Mouse (Mus musculus) ZHBTc4 (cell line): ENCODE data around the gene 1600014C10Rik.

Experiments used
- DNase-seq: peaks from one replicate; pipeline ENCODE4 v3.0.0-alpha.2; 2011; ENCODE audit warnings: low read depth, low spot score

1600014C10Rik gene

DNA sequence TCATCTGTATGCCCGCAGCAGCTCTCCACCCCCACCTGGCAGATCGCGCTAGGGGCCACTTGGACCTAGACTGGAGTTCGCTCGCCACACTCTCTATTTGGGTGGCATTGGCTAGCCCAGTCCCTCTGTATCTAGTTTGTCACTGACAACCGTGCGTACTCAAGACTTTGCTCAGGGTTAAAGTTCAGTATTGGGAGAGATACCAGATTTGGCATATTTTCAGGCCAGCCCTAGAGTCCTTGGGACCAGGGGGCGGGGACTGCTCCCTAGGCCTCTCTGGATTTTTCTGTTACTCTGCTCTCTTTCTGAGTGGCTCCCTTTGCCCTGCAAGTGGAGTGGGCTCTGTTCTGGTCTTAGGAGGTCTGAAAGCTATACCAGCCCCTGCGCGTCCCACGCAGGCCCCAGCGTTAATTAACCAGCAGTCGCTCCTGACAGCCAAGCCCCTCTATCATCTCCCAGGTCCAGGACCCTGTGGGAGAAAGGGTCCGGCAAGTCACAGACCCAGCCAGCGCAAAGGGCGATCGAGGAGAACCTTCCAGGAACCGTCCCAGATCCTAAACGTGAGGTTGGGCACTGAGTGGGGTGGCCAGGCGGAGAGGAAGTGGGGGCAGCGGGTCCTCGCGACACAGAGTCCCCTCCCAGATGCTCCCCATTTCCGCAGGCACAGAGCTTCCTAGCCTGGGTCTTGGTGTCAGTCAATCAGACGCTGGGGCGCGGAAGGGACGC is at the start of gene 1600014C10Rik:
1600014C10Rik (plus strand) TSS at position 256 of the 726 bp plus-strand sequence.
- no peak for DNase-seq

GRCm38 (mm10) chr7:38134471-38134870 is 48.5 kb upstream of the 1600014C10Rik start:
- DNase-seq = no peak

DNA sequence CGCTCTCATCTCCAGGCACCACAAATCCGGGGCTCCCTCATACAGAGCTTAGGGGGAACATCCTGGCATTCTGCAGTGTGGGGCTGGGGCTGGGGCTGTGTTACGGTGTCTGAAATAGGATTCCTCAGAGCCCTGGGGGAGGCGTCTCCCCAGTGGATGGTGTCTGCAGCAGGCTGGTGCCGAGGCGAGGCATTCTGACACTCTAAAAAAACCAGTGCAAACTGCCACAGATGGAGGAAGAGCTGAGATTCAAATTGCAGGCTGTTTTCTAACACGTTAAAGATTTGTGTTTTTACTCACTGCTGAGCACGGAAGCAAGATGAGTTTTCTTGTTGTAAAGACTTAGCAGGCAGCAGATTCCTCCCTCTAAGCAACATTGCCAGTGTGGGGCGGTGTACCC is 42.7 kb upstream of the 1600014C10Rik start:
- DNase-seq = no peak

- peak; percentile 91 for DNase-seq
These were observed 41.1 kb upstream of the 1600014C10Rik start for GRCm38 (mm10) chr7:38141747-38142545.

DNA sequence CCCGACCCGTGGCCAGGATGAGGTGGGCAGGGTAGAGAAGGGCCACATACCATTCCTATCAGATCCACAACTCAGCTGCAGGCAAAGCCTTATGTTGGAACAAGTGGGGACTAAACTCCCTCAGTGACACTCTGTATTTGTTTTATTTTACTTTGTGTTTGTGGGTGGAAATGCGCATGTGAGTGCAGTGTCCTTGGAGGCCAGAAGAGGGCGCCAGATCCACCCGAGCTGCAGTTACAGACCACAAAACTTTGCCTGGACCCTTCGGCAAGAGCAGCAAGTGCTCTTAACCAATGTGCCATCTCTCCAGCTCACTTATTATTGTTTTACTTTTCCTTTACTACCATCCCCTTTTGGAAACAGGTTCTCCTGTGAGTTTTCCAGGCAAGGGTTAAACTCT is 35.5 kb upstream of the 1600014C10Rik start:
- peak; percentile 50 for DNase-seq

GRCm38 (mm10) chr7:38151706-38152312 is 31.2 kb upstream of the 1600014C10Rik start:
- no peak for DNase-seq

GRCm38 (mm10) chr7:38152571-38152970 is 30.4 kb upstream of the 1600014C10Rik start:
- peak; percentile 83 for DNase-seq

GRCm38 (mm10) chr7:38155829-38156228 is 27.2 kb upstream of the 1600014C10Rik start:
- DNase-seq = no peak

GRCm38 (mm10) chr7:38158764-38159458 is 24.1 kb upstream of the 1600014C10Rik start:
- DNase-seq = no peak

GRCm38 (mm10) chr7:38161438-38161837 is 21.6 kb upstream of the 1600014C10Rik start:
- DNase-seq = peak; percentile 86

DNA sequence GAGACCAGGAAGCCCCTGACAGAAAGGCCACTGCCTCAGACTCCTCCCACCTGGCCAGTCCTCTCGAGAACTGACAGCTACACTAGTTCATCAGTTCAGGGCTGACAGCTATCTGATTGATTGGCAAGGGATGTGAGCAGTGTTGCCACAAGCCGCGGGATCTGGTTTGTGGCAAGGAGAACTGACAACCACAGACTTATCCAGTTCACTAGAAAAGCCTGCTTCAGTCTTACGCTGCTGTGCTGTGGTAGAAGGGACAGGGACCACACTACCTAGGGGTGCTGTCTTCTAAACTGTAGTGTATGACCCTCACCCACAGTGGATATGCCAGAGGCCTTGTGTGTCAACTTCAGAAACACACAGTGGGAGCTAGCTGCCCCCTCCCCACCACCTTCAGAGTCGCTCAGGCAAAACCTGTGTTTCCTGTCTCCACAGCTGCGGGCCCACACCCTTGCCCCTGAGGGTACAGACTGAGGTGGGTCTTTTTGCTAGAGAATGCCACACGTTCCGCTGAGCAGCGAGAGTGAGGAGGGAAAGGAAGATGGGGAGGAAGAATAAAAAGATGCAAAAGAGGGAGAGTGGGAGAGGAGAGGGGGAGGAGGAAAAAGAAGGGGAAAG is 19.5 kb upstream of the 1600014C10Rik start:
- DNase-seq = no peak

DNA sequence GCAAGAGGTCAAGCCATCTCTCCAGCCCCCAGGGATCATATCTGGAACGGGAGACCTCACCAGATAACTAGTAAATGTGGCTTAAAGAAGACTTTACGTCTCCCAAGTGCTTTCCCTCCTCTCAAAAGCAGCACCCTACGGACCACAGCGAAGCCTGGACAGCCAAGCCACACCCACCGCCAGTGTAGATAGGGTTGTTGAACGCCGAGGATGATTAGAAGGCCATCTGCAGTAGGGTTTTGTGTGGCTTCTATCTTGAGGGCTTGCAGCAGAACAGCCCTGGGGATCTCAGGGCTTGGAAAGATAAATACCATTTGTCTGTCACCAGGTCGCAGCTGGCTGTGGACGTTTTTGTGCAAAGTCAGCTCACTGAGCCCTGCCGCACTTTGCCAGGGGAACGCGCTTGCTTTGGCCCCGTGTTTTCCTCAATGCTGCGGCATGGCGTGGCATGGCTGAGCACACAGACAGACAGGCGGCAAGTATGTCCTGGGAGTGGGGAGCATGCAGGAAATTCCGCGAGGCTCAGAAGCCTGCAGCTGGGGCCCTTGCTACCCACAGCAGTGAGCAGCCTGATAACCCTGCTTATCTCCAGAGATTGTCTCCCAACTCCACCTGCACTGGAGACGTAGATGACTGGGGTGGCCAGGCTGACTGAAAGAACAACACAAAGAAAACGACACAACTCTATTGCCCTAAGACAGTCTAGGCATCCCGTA is 15.9 kb upstream of the 1600014C10Rik start:
- peak; percentile 51 for DNase-seq

- peak; percentile 85 for DNase-seq
These were observed 15.3 kb upstream of the 1600014C10Rik start for GRCm38 (mm10) chr7:38167724-38168141.

DNA sequence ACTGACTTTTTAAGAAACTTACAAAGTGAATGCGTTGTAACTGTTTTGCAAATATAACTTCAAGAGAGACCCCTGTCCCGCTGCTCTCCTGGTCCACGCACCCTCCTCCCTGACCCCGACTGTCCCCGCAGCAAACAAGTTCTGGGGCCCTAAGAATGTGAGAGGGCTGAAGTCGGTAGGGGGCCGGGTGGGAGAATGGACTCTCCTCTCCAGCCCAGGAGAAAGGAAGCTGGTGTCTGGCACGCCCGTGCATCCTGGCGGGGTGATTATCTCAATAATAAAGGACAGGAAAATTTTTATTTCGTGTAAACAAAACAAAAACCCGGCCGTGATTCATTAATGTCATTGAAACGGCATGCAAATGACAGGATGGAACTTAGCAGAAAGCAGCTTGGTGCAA is 9.1 kb upstream of the 1600014C10Rik start:
- DNase-seq = no peak

DNA sequence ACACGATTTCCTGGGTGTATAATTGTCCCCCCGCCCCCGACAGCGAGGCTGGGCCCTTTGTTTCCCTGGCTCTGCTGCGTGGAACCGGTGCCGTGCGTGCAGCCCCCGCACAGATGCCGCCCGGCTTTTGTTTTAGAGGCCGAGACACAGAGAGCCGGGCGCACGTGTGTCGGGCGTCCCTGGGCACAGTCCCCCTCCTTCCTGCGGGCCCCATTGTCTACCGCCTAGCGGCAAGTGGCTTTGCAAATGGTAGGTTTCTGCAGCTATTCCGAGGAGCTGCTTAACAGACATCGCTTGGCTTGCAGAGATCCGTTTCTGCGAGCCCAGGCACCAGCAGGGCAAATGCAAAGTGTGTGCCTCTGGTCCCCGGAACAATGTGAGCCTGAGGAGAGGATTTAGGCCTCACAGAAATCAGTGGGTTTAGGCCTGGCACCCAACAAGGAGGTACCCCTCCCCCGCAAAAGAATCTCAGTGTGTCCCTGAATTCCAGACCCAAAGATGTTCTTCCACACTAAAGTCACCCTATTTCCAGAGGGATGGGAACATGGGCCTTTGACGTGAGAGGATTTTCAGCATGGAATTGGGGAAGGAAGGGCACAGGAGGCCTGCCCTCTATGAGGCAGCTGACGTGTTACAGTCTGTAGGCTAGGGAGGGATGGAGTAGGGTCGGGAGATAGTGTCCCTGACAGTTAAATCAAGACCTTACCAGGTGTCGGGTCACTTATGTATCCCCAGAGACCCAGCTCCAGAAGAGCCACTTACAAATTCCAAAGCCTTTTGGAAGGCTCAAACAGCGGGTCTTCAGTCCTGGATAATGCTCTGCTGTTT is 8.5 kb upstream of the 1600014C10Rik start:
- peak; percentile 49 for DNase-seq

- no peak for DNase-seq
These were observed 7.0 kb upstream of the 1600014C10Rik start for GRCm38 (mm10) chr7:38176056-38176455.

DNA sequence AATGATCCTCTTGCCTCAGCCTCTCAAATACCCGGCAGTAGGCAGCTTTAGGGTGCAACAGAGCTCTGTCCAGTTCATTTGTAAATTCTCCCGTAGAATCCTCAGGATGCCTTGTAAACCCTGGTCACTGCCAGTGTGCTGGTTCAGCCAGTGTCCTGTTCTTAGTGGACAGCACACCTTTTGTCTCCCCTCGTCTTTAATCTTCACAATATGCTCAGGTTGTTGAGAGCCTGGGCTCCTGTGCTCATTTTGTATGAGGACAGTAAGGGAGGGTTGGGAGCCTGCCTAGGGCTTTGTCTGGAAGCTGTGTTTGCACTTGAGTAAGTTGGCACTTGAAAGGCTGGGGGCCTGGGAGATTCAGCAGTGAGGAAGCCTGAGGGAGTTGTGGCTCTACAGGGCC is 3.1 kb upstream of the 1600014C10Rik start:
- no peak for DNase-seq

DNA sequence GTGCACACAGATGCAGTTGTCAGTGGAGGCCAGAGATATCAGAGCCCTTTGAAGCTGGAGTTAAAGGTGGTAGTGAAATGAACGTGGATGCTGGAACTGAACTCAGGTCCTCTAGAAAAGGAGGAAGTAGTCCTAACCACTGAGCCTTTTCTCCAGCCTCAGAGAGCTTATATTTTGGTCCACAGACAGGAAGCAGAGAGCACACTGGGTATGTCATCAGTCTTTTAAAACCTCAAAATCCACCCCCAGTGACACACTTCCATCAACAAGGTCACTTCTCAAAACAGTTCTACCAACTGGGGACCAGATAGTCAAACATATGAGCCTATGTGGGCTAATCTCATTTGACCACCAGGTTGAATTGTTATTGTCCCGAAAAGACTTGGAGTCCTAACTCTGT is 1.7 kb upstream of the 1600014C10Rik start:
- DNase-seq = no peak

DNA sequence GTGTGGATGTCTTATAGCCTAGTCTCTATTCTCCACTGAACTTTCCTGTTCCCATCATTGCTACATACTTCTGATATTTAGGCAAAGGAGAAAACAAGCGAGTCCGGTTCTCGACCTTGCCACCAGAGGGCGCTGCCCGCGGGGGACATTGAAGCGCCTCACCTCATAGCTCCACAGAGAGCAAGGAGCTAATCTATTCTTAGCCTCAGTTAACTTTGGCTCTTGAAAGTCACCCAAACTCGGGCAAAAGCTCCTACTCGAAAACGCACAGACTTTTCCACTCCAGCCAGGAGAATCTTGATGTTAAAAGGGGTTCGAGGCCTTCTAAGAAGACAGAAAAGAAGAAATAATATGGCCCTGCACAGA is 438 bp upstream of the 1600014C10Rik start:
- peak; percentile 88 for DNase-seq
